Mouse (Mus musculus): Measurements from ENCODE around the gene Spem2.
A peak's percentile ranks its signal among the peaks of the same experiment; 100 is the strongest.
"Not testable (repeated sequence)": the region's sequence is repeated elsewhere in the genome, so short reads cannot be mapped to it uniquely, and the experiment has no call there.

The Spem2 gene

DNA sequence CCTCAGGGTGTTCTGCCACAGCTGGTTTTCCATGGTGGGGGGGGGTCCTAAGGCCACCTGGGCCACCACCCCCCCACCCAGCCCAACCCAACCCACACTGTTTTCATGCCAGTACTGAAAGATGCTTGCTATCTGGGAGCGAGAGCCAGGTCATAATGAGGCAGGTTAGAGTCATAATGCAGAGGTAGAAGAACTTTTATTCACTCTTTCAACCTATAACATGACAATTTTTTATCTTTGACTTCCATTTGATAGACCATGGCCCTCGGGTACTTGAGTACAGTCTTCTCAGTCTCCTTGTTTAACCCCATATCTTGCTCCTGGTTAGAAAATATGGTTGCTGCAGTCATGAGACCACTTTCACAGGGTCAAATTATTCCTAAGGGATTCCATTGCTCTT lies at the start of gene Spem2:
Spem2 (minus strand) TSS at position 101 of the 400 bp plus-strand sequence.
- DNase-seq (ENCODE audit: low spot score in 2 of 2), result no peak

DNA sequence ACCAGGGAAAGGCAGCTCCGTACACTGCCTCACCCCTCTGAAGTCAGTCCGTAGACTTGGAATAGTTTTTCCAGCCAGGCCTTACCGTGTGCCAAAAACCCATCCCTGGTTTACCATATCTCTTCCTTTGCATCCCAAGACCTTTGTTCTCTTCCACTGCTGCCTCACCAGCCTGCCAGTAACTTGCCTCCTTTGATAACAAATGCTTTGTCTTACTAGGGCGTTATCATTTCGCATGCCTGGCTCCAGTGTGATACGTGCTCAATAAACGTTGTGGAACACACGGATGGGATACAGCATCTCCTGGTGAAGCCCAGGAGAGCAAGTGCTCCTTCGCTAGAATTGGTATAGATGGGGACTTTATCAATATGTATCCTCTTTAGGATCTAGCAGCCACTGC lies 49.1 kb upstream of the Spem2 start:
- DNase-seq (ENCODE audit: low spot score in 2 of 2), result no peak

DNA sequence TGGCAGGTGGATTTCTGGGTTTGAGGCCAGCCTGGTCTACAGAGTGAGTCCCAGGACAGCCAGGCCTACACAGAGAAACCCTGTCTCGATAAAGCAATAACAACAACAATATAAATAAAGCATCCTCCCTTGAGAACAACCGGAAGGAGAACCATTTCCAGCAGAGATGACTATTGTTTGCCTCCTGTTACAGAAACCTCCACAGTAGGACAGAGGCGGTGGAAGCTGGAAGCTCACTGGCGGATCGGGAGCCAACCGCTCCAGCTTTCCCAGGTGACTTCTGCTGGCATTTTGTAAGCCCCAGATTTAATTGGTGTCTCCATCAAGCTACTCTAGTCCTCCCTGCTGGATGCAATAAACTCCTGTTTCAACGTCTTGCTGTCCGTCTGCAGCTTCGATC lies 47.3 kb upstream of the Spem2 start:
- DNase-seq (ENCODE audit: low spot score in 2 of 2), result no peak

GRCm38 (mm10) chr11:69864138-69864860 lies 46.0 kb upstream of the Spem2 start:
- no peak for DNase-seq (ENCODE audit: low spot score in 2 of 2)

- DNase-seq (ENCODE audit: low spot score in 2 of 2), result not testable (repeated sequence)
Measured at GRCm38 (mm10) chr11:69863729-69864128, 45.5 kb upstream of the Spem2 start.

DNA sequence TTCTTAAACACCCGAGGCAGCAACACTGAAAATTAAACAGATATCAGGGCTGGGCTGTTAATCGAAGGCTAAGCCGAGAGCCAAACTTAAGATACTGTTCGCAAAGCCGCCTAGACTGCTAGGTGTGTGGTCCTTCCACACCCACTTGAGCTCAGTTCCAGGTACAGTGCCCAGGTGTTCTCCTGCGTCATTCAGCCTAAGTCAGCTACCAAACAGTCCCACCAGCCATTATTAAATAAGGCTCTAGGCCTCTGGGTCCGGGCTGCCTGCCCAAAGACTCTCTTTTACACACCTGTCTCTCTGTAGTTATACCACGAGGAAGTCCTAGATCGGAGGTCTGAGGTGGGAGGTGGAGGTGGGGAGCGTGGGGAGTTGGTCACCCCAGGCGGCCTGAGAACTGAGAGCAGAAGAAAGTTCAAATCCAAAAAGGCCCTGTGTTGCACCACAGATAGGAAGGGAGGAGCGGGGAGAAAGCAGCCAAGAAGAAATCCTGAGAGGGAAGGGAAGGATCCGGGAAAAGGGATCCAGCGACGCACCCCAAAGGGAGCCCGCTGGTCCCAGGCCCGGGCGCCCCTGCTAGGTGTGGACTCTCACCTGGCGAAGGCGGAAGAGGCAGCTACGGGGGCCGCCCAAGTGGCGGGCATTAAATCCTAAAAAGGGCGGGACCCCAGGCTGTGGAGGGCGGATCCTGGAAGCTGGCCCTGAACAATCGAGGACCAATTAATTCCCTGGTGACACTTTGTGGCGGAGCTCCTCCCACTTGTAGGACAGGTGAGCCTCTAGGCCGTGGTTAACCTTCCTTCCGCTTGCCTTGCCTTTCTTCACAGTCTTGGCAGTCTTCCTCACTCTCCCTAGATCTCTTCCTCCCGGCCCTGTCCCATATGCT lies 40.1 kb upstream of the Spem2 start, which contains the start of gene Tnk1:
Tnk1 (minus strand) TSS at position 618 of the 886 bp plus-strand sequence.
- DNase-seq (ENCODE audit: low spot score in 2 of 2), result no peak

DNA sequence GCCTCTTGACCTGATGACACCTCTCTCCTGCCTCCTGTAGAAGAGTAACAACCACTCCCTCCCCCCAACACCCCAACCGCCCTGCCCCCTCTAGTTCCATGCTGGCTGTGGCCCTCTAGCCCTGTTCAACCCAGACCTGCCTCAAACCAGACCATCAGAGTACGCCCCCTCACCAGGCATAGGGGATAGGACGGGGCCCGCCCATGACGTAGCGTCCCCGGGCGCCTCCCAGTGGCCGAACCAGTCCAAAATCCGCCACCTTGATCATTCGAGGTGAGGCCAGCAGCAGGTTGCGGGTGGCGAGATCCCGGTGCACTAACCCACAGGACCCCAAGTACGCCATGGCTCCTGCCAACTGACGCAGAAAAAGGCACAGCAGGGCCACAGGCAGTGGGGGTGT lies 37.1 kb upstream of the Spem2 start:
- DNase-seq (ENCODE audit: low spot score in 2 of 2), result no peak

DNA sequence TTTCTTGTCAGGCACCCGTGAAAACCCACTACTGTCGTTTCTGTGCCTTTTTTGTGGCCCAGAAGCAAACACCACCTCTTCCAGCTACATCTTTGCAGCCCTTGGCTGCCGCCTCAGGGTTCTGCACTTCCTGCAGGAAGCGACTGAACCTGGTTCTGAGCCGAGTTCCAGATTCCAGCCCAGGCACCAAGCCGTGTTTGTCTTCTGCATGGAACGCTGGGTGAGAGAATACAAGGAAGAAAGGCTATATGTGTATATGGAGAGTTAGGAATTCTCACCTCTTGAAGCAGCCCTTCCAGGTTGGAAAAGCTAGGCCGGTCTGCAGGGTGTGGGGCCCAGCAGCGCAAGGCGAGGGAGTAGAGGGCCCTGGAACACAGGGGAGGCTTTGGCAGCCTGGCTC lies 36.4 kb upstream of the Spem2 start:
- DNase-seq (ENCODE audit: low spot score in 2 of 2), result no peak

- no peak for DNase-seq (ENCODE audit: low spot score in 2 of 2)
Measured at GRCm38 (mm10) chr11:69853994-69854393, 35.7 kb upstream of the Spem2 start.

DNA sequence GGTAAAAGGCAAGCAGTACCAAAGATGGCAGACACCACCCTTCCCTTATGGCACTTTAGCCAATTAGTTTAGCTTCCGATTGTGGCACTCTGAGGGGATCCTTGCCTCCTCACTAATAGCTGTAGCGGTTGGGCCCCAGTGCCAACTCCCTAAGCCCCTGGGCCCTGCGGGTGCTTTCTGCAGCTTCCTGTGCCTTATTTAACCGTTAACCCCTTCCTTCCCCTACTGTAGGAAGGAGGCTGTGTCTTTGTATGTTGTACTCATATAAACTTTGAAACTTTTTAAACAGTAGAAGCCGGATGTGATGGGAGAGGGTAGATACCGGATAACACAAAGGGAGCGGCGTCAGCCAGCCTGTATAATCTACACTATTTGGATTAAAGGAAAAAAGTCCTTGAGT lies 32.5 kb upstream of the Spem2 start:
- no peak for DNase-seq (ENCODE audit: low spot score in 2 of 2)

- DNase-seq (ENCODE audit: low spot score in 2 of 2), result no peak
Measured at GRCm38 (mm10) chr11:69849884-69850283, 31.6 kb upstream of the Spem2 start.

DNA sequence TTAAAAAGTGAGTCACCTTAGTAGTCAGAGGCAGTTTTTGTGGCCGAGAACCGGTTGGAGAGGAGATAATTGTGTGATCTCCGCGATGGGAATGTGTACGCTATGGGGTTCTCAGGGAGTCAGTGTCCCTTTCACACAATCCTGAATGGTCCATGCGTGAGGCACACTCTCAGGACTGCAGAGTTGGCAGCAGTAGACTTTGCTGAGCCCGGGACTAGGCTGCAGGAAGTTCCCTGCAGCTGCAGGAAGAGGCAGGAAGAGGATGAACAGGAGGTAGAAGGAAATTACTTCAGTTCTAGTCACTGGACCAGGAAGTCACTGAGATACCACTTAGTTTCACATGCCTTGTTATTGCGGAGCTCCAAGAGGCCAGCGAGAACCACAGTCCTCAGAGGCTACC lies 30.9 kb upstream of the Spem2 start:
- DNase-seq (ENCODE audit: low spot score in 2 of 2), result no peak

DNA sequence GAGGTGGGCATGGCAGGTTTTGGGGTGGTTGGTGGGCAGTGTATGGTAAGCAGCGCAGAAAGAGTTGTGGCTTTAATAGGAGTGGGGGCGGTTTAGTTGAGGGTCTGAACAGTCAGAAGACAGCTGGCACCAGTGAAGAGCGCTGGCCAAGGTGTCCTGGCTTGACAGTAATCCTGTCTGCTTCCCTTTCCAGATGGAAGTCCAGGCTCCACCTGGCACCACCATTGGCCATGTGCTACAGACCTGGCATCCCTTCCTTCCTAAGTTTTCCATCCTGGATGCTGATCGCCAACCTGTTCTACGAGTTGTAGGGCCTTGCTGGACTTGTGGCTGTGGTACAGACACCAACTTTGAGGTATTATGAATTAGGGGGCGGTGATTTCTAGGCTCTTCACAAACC lies 29.8 kb upstream of the Spem2 start:
- DNase-seq (ENCODE audit: low spot score in 2 of 2), result no peak

DNA sequence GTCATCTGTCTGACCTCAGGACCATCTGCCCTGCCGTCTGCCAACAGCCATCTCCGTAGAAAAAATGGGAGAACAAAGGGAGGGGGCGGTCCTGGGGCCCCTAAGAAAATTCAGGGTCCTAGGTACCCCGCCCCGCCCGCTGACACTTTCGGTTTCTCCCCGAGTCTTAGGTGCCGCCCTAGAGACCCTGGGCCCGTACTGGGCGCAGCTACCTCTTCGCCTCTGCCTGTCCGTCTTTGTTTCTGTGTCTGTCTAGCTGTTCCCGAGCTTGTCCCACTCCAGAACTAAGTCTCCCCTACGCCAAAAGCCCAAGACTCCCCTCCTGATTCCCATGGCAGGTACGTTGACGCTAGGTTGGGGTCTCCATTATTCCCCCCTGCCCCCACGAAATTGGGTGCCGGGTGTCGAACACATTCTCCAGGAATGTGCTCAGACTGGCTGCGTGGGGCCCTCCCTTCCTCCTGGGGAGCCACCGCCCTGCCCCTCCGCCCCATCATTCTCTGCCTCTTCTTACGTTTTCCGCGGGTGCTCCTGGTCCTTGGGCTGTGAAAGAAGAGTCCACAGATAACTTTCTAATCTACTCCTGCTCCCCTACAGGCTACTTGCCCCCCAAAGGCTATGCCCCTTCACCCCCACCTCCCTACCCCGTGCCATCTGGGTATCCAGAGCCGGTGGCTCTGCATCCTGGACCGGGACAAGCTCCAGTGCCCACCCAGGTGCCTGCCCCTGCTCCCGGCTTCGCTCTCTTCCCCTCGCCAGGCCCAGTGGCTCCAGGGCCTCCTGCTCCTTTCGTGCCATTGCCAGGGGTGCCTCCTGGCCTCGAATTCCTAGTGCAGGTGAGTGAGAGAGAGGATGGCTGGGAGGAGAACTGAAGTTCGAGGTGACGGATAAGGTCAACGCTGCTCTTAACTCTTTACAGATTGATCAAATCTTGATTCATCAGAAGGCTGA lies 28.7 kb upstream of the Spem2 start:
- no peak for DNase-seq (ENCODE audit: low spot score in 2 of 2)

GRCm38 (mm10) chr11:69846198-69846680 lies 28.0 kb upstream of the Spem2 start, which contains the start of gene Plscr3:
TSS of gene Plscr3 (plus strand) at chr11:69846376.
- DNase-seq (ENCODE audit: low spot score in 2 of 2), result peak; percentile 83 to 87

DNA sequence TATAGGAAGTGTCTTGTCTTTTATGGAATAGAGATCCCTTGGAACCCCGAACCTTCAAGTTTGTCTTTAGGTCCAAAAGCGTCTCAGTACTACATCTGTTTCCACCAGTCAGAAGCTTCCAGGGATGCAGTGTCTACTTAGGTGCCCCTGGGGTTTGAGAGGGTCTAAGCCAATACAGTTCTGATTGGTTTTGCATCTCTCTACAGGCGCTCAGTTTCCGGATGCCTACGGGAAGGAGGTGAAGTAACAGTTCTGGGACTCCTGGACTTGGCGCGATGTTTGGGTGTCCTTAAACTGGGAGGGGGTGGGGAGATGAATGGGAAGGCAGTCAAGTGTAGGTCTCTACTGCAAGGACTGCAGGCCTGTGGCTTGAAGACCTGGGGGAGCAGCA lies 20.4 kb upstream of the Spem2 start:
- DNase-seq (ENCODE audit: low spot score in 2 of 2), result no peak

DNA sequence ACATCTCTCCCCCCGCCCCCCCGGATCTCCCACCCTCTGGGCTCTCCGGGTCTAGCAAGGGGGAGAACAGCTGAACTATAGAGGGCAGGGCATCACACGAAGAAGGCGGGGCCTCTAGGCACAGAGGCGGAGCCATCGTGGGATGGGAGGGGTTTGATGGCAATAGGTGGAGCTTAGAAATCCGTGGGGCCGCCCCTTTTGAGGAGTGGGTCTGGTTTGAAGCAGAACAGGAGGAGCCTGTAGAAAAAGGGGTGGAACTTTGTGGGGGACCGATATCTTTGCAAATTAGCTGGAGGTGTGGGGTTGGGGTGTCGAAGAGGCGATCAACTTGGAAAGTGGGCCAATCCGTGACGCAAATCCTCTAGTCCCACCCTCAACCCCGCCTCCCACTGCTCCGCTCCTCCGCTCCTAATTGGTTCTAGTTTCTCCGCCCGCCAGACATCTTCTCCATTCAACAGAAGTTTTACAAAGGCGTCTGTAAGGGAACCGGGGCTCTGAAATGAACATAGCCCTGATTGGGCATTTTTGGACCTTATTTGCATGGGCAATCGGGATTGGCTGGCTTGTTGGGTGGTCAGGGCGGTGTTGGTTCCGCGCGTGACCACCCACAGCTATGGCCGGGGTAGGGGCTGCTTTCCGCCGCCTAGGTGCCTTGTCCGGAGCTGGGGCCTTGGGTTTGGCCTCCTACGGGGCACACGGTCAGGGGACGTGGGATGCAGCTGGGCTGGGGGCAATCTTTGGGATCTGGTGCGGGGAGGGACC lies 19.9 kb upstream of the Spem2 start, which contains the start of gene Tmem256:
Tmem256 (plus strand) TSS at position 563 of the 762 bp plus-strand sequence.
- DNase-seq (ENCODE audit: low spot score in 2 of 2), result peak; percentile 96 to 97

- no peak for DNase-seq (ENCODE audit: low spot score in 2 of 2)
Measured at GRCm38 (mm10) chr11:69837604-69837951, 19.3 kb upstream of the Spem2 start, which contains the start of gene Nlgn2. TSS of gene Nlgn2 (minus strand) at chr11:69837784.

DNA sequence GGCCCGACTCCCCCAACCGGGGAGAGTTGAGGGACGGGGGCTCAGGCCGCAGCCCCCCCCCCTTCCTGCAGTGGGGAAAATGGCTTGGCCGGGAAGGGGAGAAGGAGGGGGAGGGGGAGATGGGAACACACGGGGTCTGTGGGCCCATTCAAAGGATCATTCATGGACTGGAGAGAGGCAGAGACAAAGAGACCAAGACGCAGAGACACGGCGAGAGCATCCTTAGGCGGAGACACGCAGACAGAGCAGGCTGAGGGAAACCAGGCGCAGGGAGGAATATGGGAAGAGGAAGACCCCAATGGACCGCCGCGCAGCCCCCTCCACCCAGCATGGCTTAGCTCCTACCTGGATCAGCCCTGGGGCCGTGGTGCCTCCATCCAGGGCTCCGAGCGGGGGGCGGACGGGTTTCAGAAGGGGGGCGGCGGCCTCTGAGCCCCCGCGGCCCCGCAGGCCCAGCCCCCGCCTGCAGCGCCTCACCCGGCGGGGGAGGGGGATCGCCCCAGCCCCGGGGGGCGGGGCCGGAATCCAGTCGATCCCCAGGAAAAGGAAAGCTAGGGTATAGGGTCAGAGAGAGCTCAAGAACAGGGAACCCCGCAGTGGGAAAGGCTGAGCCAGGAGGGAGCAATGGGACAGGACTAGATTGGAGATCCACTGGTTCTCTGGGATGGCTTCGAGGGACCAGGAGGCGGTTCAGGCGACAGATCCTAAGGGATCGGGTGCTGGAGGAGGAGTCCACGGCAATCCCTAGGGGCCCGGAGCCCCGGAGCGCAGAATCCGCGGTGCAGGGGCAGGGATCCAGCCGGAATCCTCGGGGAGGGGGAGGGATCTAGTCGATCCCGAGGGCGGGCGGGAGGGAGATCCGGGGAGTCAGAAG lies 18.7 kb upstream of the Spem2 start:
- DNase-seq (ENCODE audit: low spot score in 2 of 2), result peak; percentile 50 to 54

GRCm38 (mm10) chr11:69835966-69836335 lies 17.7 kb upstream of the Spem2 start:
- DNase-seq (ENCODE audit: low spot score in 2 of 2), result no peak

Measured in frontal cortex, postnatal 10 days (tissue).